In genomic region chr12:26631795-26632122, GRCm38 (mm10) we compare ENCODE assay signal across 10 mouse cellular contexts.
DNase-seq lines count a peak whose midpoint lies in the region; ATAC-seq and TF ChIP-seq lines count a peak whose summit lies in the region.
"Had no signal": no experiment of that assay in that cellular context is flagged by ENCODE, and none has a peak within 500 bp of the region (broad histone marks: within the 10 kb centered on the region; RNA-seq: fewer than 3 reads in every experiment).

No protein-coding gene starts in this region.

- H3K4me2 ChIP-seq in embryonic facial prominence, embryonic 14.5 days (ENCODE audit: low read depth, low read length) = no peak overlapping the region
- no peak overlapping the region for H3K4me2 ChIP-seq in hindbrain, postnatal 0 days (ENCODE audit: low read depth, low read length)
- H3K4me2 ChIP-seq in midbrain, embryonic 15.5 days = peak overlapping the region; percentile 31
- H3K4me2 ChIP-seq: embryonic facial prominence, embryonic 15.5 days had no signal

- peak overlapping the region; percentile 2; the same call in 1 of the 2 replicates for H3K27ac ChIP-seq in embryonic facial prominence, embryonic 14.5 days (replicated peaks; ENCODE audit: low read depth, low read length)
- H3K27ac ChIP-seq in hindbrain, postnatal 0 days = peak overlapping the region; percentile 65
- H3K27ac ChIP-seq in midbrain, embryonic 15.5 days = peak overlapping the region; percentile 90
- H3K27ac ChIP-seq: embryonic facial prominence, embryonic 15.5 days had no signal

- no peak overlapping the region for H3K4me3 ChIP-seq in embryonic facial prominence, embryonic 14.5 days (ENCODE audit: low read depth, low read length)
- no peak overlapping the region for H3K4me3 ChIP-seq in hindbrain, postnatal 0 days (ENCODE audit: low read length)
- no peak overlapping the region for H3K4me3 ChIP-seq in midbrain, embryonic 15.5 days
- H3K4me3 ChIP-seq: embryonic facial prominence, embryonic 15.5 days had no signal

- ATAC-seq in embryonic facial prominence, embryonic 14.5 days (ENCODE audit: low read depth) = peak; percentile 81; the same call in 1 of the 2 replicates
- peak; percentile 87 for ATAC-seq in hindbrain, postnatal 0 days
- peak; percentile 94 for ATAC-seq in midbrain, embryonic 15.5 days (replicated peaks)

- TF ChIP-seq CTCF in hindbrain, postnatal 0 days (IDR thresholded peaks at IDR 0.05; ENCODE audit: low read depth) = no peak

- H3K9ac ChIP-seq in embryonic facial prominence, embryonic 14.5 days (ENCODE audit: low read depth, low read length) = no peak overlapping the region
- no peak overlapping the region for H3K9ac ChIP-seq in hindbrain, postnatal 0 days (replicated peaks; ENCODE audit: low read length)
- no peak overlapping the region; the same call in 1 of the 2 replicates for H3K9ac ChIP-seq in midbrain, embryonic 15.5 days
- H3K9ac ChIP-seq: embryonic facial prominence, embryonic 15.5 days had no signal

- peaks cover 5% of the 10 kb centered on the region for H3K4me1 ChIP-seq in embryonic facial prominence, embryonic 14.5 days (ENCODE audit: control insufficient read depth, insufficient read depth, low read length)
- H3K4me1 ChIP-seq in hindbrain, postnatal 0 days (ENCODE audit: insufficient read depth, low read length) = peaks cover 17% of the 10 kb centered on the region; the same call in 1 of the 2 replicates
- H3K4me1 ChIP-seq in midbrain, embryonic 15.5 days = peaks cover 31% of the 10 kb centered on the region

- WGBS in embryonic facial prominence, embryonic 14.5 days = 19% methylated on average over 1 of the region's 1 CpGs
- WGBS in hindbrain, postnatal 0 days = 7% methylated on average over 1 of the region's 1 CpGs
- WGBS in midbrain, embryonic 15.5 days = 10% methylated on average over 1 of the region's 1 CpGs

- DNase-seq in embryo, embryonic 11 days = peak; percentile 78
- DNase-seq in embryonic facial prominence, embryonic 14.5 days (ENCODE audit: low spot score) = peak; percentile 66
- DNase-seq in hindbrain, postnatal 0 days (ENCODE audit: low spot score) = peak; percentile 76
- no peak for DNase-seq in kidney, postnatal 4 days
- DNase-seq in spleen, postnatal 36 days (ENCODE audit: low spot score in 2 of 2) = no peak
- no peak for DNase-seq in thymus, postnatal 36 days
- DNase-seq in cerebellum, adult 9-10 months = no peak
- DNase-seq: adrenal gland, postnatal 25 days had no signal

- no peaks in the 10 kb centered on the region for H3K9me3 ChIP-seq in embryonic facial prominence, embryonic 14.5 days (ENCODE audit: control insufficient read depth, low read length)
- no peaks in the 10 kb centered on the region for H3K9me3 ChIP-seq in hindbrain, postnatal 0 days (ENCODE audit: low read length)
- no peaks in the 10 kb centered on the region for H3K9me3 ChIP-seq in midbrain, embryonic 15.5 days
- H3K9me3 ChIP-seq: embryonic facial prominence, embryonic 15.5 days had no signal

- no peaks in the 10 kb centered on the region for H3K36me3 ChIP-seq in embryonic facial prominence, embryonic 14.5 days (ENCODE audit: control insufficient read depth, insufficient read depth, low read length)
- no peaks in the 10 kb centered on the region for H3K36me3 ChIP-seq in hindbrain, postnatal 0 days (ENCODE audit: insufficient read depth, low read length)
- H3K36me3 ChIP-seq in midbrain, embryonic 15.5 days (replicated peaks) = no peaks in the 10 kb centered on the region
- H3K36me3 ChIP-seq: embryonic facial prominence, embryonic 15.5 days had no signal

- H3K27me3 ChIP-seq in embryonic facial prominence, embryonic 14.5 days (replicated peaks; ENCODE audit: control insufficient read depth, insufficient read depth, low read length) = no peaks in the 10 kb centered on the region
- H3K27me3 ChIP-seq in hindbrain, postnatal 0 days (ENCODE audit: insufficient read depth, low read length) = no peaks in the 10 kb centered on the region
- no peaks in the 10 kb centered on the region for H3K27me3 ChIP-seq in midbrain, embryonic 15.5 days (replicated peaks)
- H3K27me3 ChIP-seq: embryonic facial prominence, embryonic 15.5 days had no signal

Comparison
In these comparisons a context has a peak if more than half of its experiments do, and no peak if none do; other contexts are left out.
1. DNase-seq: peak in embryo, embryonic 11 days (single experiment), embryonic facial prominence, embryonic 14.5 days (single experiment) and hindbrain, postnatal 0 days (single experiment); none in kidney, postnatal 4 days (0 of 2), spleen, postnatal 36 days (0 of 2), thymus, postnatal 36 days (0 of 2) and cerebellum, adult 9-10 months (single experiment).
2. H3K27ac ChIP-seq: peak in every context shown above with its lines; median percentile 90 in midbrain, embryonic 15.5 days; 65 in hindbrain, postnatal 0 days; 2 in embryonic facial prominence, embryonic 14.5 days.
3. Peak in every context shown above with its lines, with median percentiles within 50 percentile points of each other: ATAC-seq.